Mouse (Mus musculus): Measurements from ENCODE around the gene Mrm2. TPM values are rescaled to one million over a fixed set of nuclear protein-coding genes. Genes with fewer than 3 reads are reported as not detected.

Gene Mrm2
- polyA plus RNA-seq, 1 experiment from 2014 or later: 7.5 TPM

Other genes with a start within 250 kb of the Mrm2 start
- gene Mad1l1, start 10.3 kb downstream of the Mrm2 start, polyA plus RNA-seq (2015; fragmentation: Nextera tagmentation; extraction: Ambion mirVana): 18.5 and 19.3 TPM in 2 replicates
- gene Nudt1, start 10.2 kb downstream of the Mrm2 start, polyA plus RNA-seq (2015; fragmentation: Nextera tagmentation; extraction: Ambion mirVana): 19.0 and 20.7 TPM in 2 replicates
- 10.9 and 11.1 TPM in 2 replicates for gene Snx8, start 57.4 kb upstream of the Mrm2 start, polyA plus RNA-seq (2015; fragmentation: Nextera tagmentation; extraction: Ambion mirVana)
- 53.0 and 60.0 TPM in 2 replicates for gene Eif3b, start 87.4 kb upstream of the Mrm2 start, polyA plus RNA-seq (2015; fragmentation: Nextera tagmentation; extraction: Ambion mirVana)
- not detected in 2 replicates for gene Gm4869, start 113.7 kb upstream of the Mrm2 start, polyA plus RNA-seq (2015; fragmentation: Nextera tagmentation; extraction: Ambion mirVana)
- gene Chst12, start 173.7 kb upstream of the Mrm2 start, polyA plus RNA-seq (2015; fragmentation: Nextera tagmentation; extraction: Ambion mirVana): 8.6 and 8.7 TPM in 2 replicates
- 0.59 and 1.2 TPM in 2 replicates for gene Grifin, start 233.2 kb upstream of the Mrm2 start, polyA plus RNA-seq (2015; fragmentation: Nextera tagmentation; extraction: Ambion mirVana)

All from liver, embryonic 16.5 days (tissue).